Mouse (Mus musculus): ENCODE measurements around the gene Gm8369.

DNA sequence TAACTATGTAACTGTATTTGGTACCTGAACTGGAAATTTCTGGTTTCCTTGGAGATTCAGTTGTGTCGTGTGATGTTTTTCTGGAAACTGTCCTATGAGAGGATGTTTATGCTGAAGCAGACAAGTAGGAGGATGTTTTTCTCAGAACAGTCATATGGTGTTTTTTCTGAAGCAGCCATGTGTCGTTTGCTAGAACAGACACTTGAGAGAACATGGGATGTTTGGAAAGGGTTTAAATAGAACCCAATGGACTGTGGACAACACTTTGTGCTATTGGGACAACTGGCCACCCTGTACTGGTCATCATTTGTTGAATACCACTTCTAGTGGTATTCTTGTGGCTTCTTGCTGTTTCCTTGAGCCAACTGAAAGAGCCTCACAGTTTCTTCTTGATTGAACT, at the start of gene Gm8369:
- TF ChIP-seq EP300 (IDR thresholded peaks at IDR 0.05; ENCODE audit: low read depth) (no peak), CTCF (IDR thresholded peaks at IDR 0.05; ENCODE audit: low read depth) (no peak)

Data from heart, postnatal 0 days (tissue).